Mouse (Mus musculus) CH12.LX (cell line): Measurements from ENCODE around the gene Rhcg. TPM values are rescaled to one million over a fixed set of nuclear protein-coding genes. Genes with fewer than 3 reads are reported as not detected.

ENCODE experiments used
- DNase-seq: peaks from one replicate; pipeline ENCODE4 v3.0.0-alpha.2; 2013; ENCODE audit errors: extremely low read depth
- H3K27ac ChIP-seq: 2 replicates; pipeline ENCODE4 v1.5.1; 2012; ENCODE audit warnings: low read depth, mild to moderate bottlenecking, control low read depth, moderate library complexity; ENCODE audit not compliant: insufficient read depth
- H3K27me3 ChIP-seq: replicated peaks from 2 replicates; pipeline ENCODE3; 2012; ENCODE audit warnings: inconsistent platforms
- H3K36me3 ChIP-seq, 2 experiments: replicated peaks in 1 of 2; 2 replicates each; pipeline versions ENCODE3 to v1.6.1; 2012; ENCODE audit warnings: inconsistent platforms in 1 of 2, low read length in 1 of 2, mild to moderate bottlenecking in 1 of 2, mixed read lengths in 1 of 2, moderate library complexity in 1 of 2; ENCODE audit not compliant: control insufficient read depth in 1 of 2, insufficient read depth in 1 of 2
- H3K4me1 ChIP-seq, 2 experiments: 2 replicates each; pipeline ENCODE4 v1.6.1; 2012; ENCODE audit warnings: inconsistent platforms in 1 of 2, moderate library complexity in 1 of 2; ENCODE audit not compliant: insufficient read depth in 2 of 2, control insufficient read depth in 1 of 2
- H3K4me2 ChIP-seq: 2 replicates; pipeline ENCODE4 v1.6.1; 2012; ENCODE audit warnings: low read depth, mild to moderate bottlenecking, control low read depth; ENCODE audit not compliant: poor library complexity, insufficient read depth, severe bottlenecking
- H3K4me3 ChIP-seq, 3 experiments: fragments of 150-350 bp in 1 of 3; sonication (generic) in 1 of 3; replicated peaks in 1 of 3; 2 replicates each; pipeline versions ENCODE3 to v1.5.1; 2011 to 2012; ENCODE audit warnings: low read depth in 2 of 3, low read length in 2 of 3, mild to moderate bottlenecking in 2 of 3, moderate library complexity in 2 of 3, control low read depth in 1 of 3, improper control_type of control experiment in 1 of 3, inconsistent platforms in 1 of 3, mixed read lengths in 1 of 3; ENCODE audit not compliant: poor library complexity in 1 of 3
- H3K79me2 ChIP-seq: replicated peaks from 2 replicates; pipeline ENCODE4 v1.6.1; 2012; ENCODE audit warnings: mild to moderate bottlenecking, moderate library complexity; ENCODE audit not compliant: control insufficient read depth, poor library complexity, insufficient read depth, severe bottlenecking; ENCODE audit errors: extremely low read depth
- H3K9ac ChIP-seq: 2 replicates; pipeline ENCODE4 v1.6.1; 2012; ENCODE audit warnings: low read depth, mild to moderate bottlenecking, control low read depth, moderate library complexity; ENCODE audit not compliant: insufficient read depth
- H3K9me3 ChIP-seq: replicated peaks from 2 replicates; pipeline ENCODE3; 2012; ENCODE audit warnings: low read length, inconsistent platforms, mixed read lengths
- CHD1 ChIP-seq: IDR thresholded peaks from 2 replicates; pipeline ENCODE4 v1.6.1; 2012; ENCODE audit warnings: low read depth, low read length, improper control_type of control experiment, inconsistent platforms
- CTCF ChIP-seq, 2 experiments: IDR thresholded peaks in 1 of 2; conservative IDR thresholded peaks in 1 of 2; 2 replicates each; pipeline ENCODE4 v1.5.1; 2011 to 2012; ENCODE audit warnings: low read depth in 2 of 2, low read length in 2 of 2, improper control_type of control experiment in 1 of 2, inconsistent platforms in 1 of 2, mild to moderate bottlenecking in 1 of 2, moderate library complexity in 1 of 2
- E2F4 ChIP-seq: IDR thresholded peaks from 2 replicates; pipeline ENCODE4 v1.6.1; 2011; ENCODE audit warnings: low read depth, low read length, improper control_type of control experiment; ENCODE audit not compliant: insufficient replicate concordance
- ELF1 ChIP-seq: IDR thresholded peaks from 2 replicates; pipeline ENCODE4 v1.6.1; 2014; ENCODE audit warnings: low read depth, mild to moderate bottlenecking, inconsistent platforms, low read length, improper control_type of control experiment
- EP300 ChIP-seq: IDR thresholded peaks from 2 replicates; pipeline ENCODE4 v1.6.1; 2011; ENCODE audit warnings: low read length, improper control_type of control experiment
- ETS1 ChIP-seq: conservative IDR thresholded peaks from 2 replicates; pipeline ENCODE4 v1.6.1; 2012; ENCODE audit warnings: low read depth, mild to moderate bottlenecking, inconsistent platforms, low read length, improper control_type of control experiment, moderate library complexity
- GABPA ChIP-seq: IDR thresholded peaks from 2 replicates; pipeline ENCODE4 v1.6.1; 2012; ENCODE audit warnings: low read depth, low read length, improper control_type of control experiment, inconsistent platforms; ENCODE audit not compliant: insufficient replicate concordance
- HCFC1 ChIP-seq: IDR thresholded peaks from 2 replicates; pipeline ENCODE4 v1.6.1; 2012; ENCODE audit warnings: low read depth, mild to moderate bottlenecking, inconsistent platforms, low read length, improper control_type of control experiment
- IRF4 ChIP-seq: IDR thresholded peaks from 2 replicates; pipeline ENCODE4 v1.6.1; 2014; ENCODE audit warnings: low read depth, mild to moderate bottlenecking, inconsistent platforms, low read length, improper control_type of control experiment
- MAFK ChIP-seq: IDR thresholded peaks from 2 replicates; pipeline ENCODE4 v1.6.1; 2011; ENCODE audit warnings: low read length, improper control_type of control experiment; ENCODE audit not compliant: insufficient replicate concordance
- MEF2A ChIP-seq: IDR thresholded peaks from 2 replicates; pipeline ENCODE4 v1.6.1; 2014; ENCODE audit warnings: low read depth, mild to moderate bottlenecking, inconsistent platforms, low read length, improper control_type of control experiment, borderline replicate concordance
- NRF1 ChIP-seq: IDR thresholded peaks from 2 replicates; pipeline ENCODE4 v1.6.1; 2014; ENCODE audit warnings: low read depth, mild to moderate bottlenecking, inconsistent platforms, low read length, improper control_type of control experiment, moderate library complexity
- POLR2A ChIP-seq: IDR thresholded peaks from 2 replicates; pipeline ENCODE4 v1.6.1; 2011; ENCODE audit warnings: low read depth, mild to moderate bottlenecking, improper control_type of control experiment, low read length
- RAD21 ChIP-seq: IDR thresholded peaks from 2 replicates; pipeline ENCODE4 v1.6.1; 2011; ENCODE audit warnings: low read depth, mild to moderate bottlenecking, low read length, improper control_type of control experiment, moderate library complexity
- UBTF ChIP-seq: IDR thresholded peaks from 2 replicates; pipeline ENCODE4 v1.6.1; 2012; ENCODE audit warnings: low read depth, mild to moderate bottlenecking, inconsistent platforms, low read length, improper control_type of control experiment, moderate library complexity
- USF1 ChIP-seq: IDR thresholded peaks from 2 replicates; pipeline ENCODE4 v1.6.1; 2014; ENCODE audit warnings: low read depth, mild to moderate bottlenecking, inconsistent platforms, low read length, improper control_type of control experiment
- USF2 ChIP-seq: conservative IDR thresholded peaks from 2 replicates; pipeline ENCODE4 v1.6.1; 2011; ENCODE audit warnings: low read depth, low read length, improper control_type of control experiment
- ZMIZ1 ChIP-seq: IDR thresholded peaks from 2 replicates; pipeline ENCODE4 v1.6.1; 2012; ENCODE audit warnings: low read depth, mild to moderate bottlenecking, inconsistent platforms, low read length, improper control_type of control experiment
- dilution Hi-C: fragments of 300-500 bp; cut with MboI; formaldehyde crosslinking; loops from 2 replicates; pipeline ENCODE4 v1.14.3; 2020; ENCODE audit warnings: low sequenced_read_pairs; ENCODE audit not compliant: extremely low pct_unique_long_range_greater_than_20kb, extremely low pct_ligation_motif_present
- in situ Hi-C: fragments of 300-500 bp; cut with MboI; formaldehyde crosslinking; loops from 3 replicates; pipeline ENCODE4 v1.14.3; 2019; ENCODE audit warnings: low sequenced_read_pairs, low pct_ligation_motif_present, low pct_unique_long_range_greater_than_20kb, mixed read lengths
- polyA plus RNA-seq: library from polyadenylated mRNA; unstranded; fragments of >175 nt; gene quantifications from 2 replicates; pipeline ENCODE4 v1.2.1, GENCODE M21; 2012; ENCODE audit warnings: low read depth; ENCODE audit not compliant: insufficient read length
- total RNA-seq, 2 experiments: library from RNA; depleted of rRNA; stranded (reverse); fragments of 300-350 nt in 1 of 2; fragments of >200 nt in 1 of 2; gene quantifications; 2 replicates each; pipeline ENCODE4 v1.2.3; 2012 to 2014

Rhcg gene
- total and polyA plus RNA-seq, 3 experiments, result not detected

DNA sequence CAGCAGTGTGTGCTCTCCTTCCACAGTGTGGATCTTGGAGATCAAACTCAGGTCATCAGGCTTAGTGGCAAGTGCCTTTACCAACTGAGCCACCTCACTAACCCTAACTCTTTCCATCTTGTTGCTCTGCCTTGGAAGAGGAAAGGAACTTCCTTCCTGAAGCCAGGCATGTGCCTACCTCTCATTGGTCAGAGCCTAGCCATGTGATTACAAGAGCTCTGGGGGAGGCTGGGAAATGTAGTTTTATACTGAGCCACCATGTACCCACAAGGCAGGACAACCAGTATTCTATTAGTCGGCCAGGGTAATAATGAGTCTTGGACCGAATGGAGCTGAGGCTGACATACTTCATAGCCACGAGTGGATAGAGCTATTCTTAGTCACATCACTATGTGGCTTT, 29.2 kb downstream of the Rhcg start:
- peaks cover 91% of the 10 kb centered on the region for H3K27me3 ChIP-seq
- dilution Hi-C loops, result no loop called here
- in situ Hi-C loops, result loop anchor here (10.0 kb wide), 1 partner anchor 93 kb away; no protein-coding TSS in a partner anchor
- DNase-seq, result no peak
- H3K4me2 ChIP-seq, result no peak overlapping the region
- no peaks in the 10 kb centered on the region for H3K79me2 ChIP-seq
- no peak overlapping the region for H3K9ac ChIP-seq
- H3K4me1 ChIP-seq, result peaks cover 3 to 5% of the 10 kb centered on the region in 2 experiments; a peak in 3 of 4 replicates
- no peak for TF ChIP-seq CTCF (conservative IDR thresholded peaks at IDR 0.05 in 1 of 2, IDR thresholded peaks at IDR 0.05 in 1 of 2; ENCODE audit: low read depth in 2 of 2, low read length in 2 of 2)
- no peak for TF ChIP-seq MAFK
- TF ChIP-seq CHD1, result no peak
- no peak for TF ChIP-seq E2F4
- peak; percentile 75 for TF ChIP-seq HCFC1
- no peak for TF ChIP-seq RAD21
- no peak for TF ChIP-seq EP300
- TF ChIP-seq MEF2A, result no peak
- TF ChIP-seq USF1, result peak; percentile 48; the same call in 1 of the 2 replicates
- TF ChIP-seq NRF1, result no peak
- no peak for TF ChIP-seq IRF4
- TF ChIP-seq UBTF, result no peak
- no peak for TF ChIP-seq GABPA
- TF ChIP-seq USF2, result peak; percentile 43
- no peak for TF ChIP-seq POLR2A
- no peak for TF ChIP-seq ETS1
- TF ChIP-seq ZMIZ1, result no peak
- no peak overlapping the region for H3K4me3 ChIP-seq
- H3K9me3 ChIP-seq, result peaks cover 8% of the 10 kb centered on the region
- no peak overlapping the region for H3K27ac ChIP-seq
- H3K36me3 ChIP-seq, result no peaks in the 10 kb centered on the region

DNA sequence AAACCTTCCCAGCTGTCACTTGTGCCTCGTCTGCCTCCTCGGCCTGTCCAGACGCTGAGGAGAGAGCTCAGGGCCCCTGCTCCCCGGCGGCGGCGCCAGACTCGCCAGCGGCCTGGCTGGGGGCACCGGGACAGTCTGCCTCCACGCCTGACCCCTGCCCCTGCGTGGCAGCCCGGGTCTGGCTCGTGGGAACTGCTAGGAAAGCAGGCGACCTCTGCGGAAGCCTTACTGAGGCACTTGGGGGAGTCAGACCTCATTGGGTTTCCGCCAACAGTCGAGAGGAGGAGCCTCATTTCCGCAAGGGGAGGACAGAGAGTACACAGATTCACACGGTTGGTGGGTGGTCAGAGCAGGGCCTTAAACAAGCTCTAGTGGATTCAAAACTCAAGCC, 38.6 kb downstream of the Rhcg start:
- in situ Hi-C loops (no loop called here), dilution Hi-C loops (no loop called here)
- H3K4me3 ChIP-seq, result no peak overlapping the region
- H3K27me3 ChIP-seq, result peaks cover 92% of the 10 kb centered on the region
- H3K36me3 ChIP-seq, result no peaks in the 10 kb centered on the region
- no peaks in the 10 kb centered on the region for H3K9me3 ChIP-seq
- H3K79me2 ChIP-seq, result no peaks in the 10 kb centered on the region
- H3K9ac ChIP-seq, result no peak overlapping the region
- no peak for DNase-seq
- TF ChIP-seq ELF1, result no peak
- no peaks in the 10 kb centered on the region for H3K4me1 ChIP-seq
- no peak overlapping the region for H3K4me2 ChIP-seq
- H3K27ac ChIP-seq, result no peak overlapping the region
